Mouse (Mus musculus): Measurements from ENCODE around the gene Senp1. TPM values are rescaled to one million over a fixed set of nuclear protein-coding genes. Genes with fewer than 3 reads are reported as not detected.

The Senp1 gene
- 40.1 and 41.0 TPM in 2 replicates for polyA plus RNA-seq (2014; fragmentation: Nextera tagmentation; extraction: Ambion mirVana)

- H3K4me2 ChIP-seq (ENCODE audit: low read depth) = peak within 1 kb of the TSS; percentile 66
- peaks cover 12% of the 10 kb centered on the region for H3K4me1 ChIP-seq (ENCODE audit: control insufficient read depth, insufficient read depth, low read length)
- peak within 1 kb of the TSS; percentile 97 for H3K4me3 ChIP-seq (ENCODE audit: low read depth, low read length)
- no peaks in the 10 kb centered on the region for H3K9me3 ChIP-seq (ENCODE audit: control insufficient read depth, low read length)
- DNase-seq (ENCODE audit: low spot score) = peak; percentile 89
- H3K27ac ChIP-seq (ENCODE audit: low read depth, low read length) = peak within 1 kb of the TSS; percentile 93
- ATAC-seq (ENCODE audit: insufficient read depth, low FRiP score, low TSS enrichment) = peak; percentile 86
- H3K36me3 ChIP-seq (ENCODE audit: control insufficient read depth, insufficient read depth, low read length) = no peaks in the 10 kb centered on the region
- peak within 1 kb of the TSS; percentile 92 for H3K9ac ChIP-seq (ENCODE audit: low read length)
- H3K27me3 ChIP-seq (ENCODE audit: control insufficient read depth, insufficient read depth, low read length) = no peaks in the 10 kb centered on the region
- under 1% methylated on average over 56 of the region's 58 CpGs for WGBS
Observed at GRCm38 (mm10) chr15:98093121-98094011, at the start of gene Senp1. Gene Senp1 (minus strand): TSS chr15:98093744.

- 91% methylated on average over 10 of the region's 10 CpGs for WGBS
- Histone ChIP-seq H3K4me3 (ENCODE audit: low read depth, low read length) (no peak overlapping the region), H3K9ac (ENCODE audit: low read length) (no peak overlapping the region), H3K36me3 (ENCODE audit: control insufficient read depth, insufficient read depth, low read length) (peaks cover 4% of the 10 kb centered on the region; the same call in 1 of the 2 replicates), H3K9me3 (ENCODE audit: control insufficient read depth, low read length) (no peaks in the 10 kb centered on the region), H3K27ac (ENCODE audit: low read depth, low read length) (no peak overlapping the region), H3K4me1 (ENCODE audit: control insufficient read depth, insufficient read depth, low read length) (no peaks in the 10 kb centered on the region; the same call in 1 of the 2 replicates), H3K4me2 (ENCODE audit: low read depth) (no peak overlapping the region), H3K27me3 (ENCODE audit: control insufficient read depth, insufficient read depth, low read length) (no peaks in the 10 kb centered on the region)
- ATAC-seq (ENCODE audit: insufficient read depth, low FRiP score, low TSS enrichment) = no peak
- DNase-seq (ENCODE audit: low spot score) = no peak
Observed at GRCm38 (mm10) chr15:98142515-98142914, 49.0 kb upstream of the Senp1 start.

- Histone ChIP-seq H3K4me1 (ENCODE audit: control insufficient read depth, insufficient read depth, low read length) (no peaks in the 10 kb centered on the region; the same call in 1 of the 2 replicates), H3K9ac (ENCODE audit: low read length) (no peak overlapping the region), H3K27ac (ENCODE audit: low read depth, low read length) (no peak overlapping the region), H3K27me3 (ENCODE audit: control insufficient read depth, insufficient read depth, low read length) (no peaks in the 10 kb centered on the region), H3K4me2 (ENCODE audit: low read depth) (no peak overlapping the region), H3K36me3 (ENCODE audit: control insufficient read depth, insufficient read depth, low read length) (peaks cover 4% of the 10 kb centered on the region; the same call in 1 of the 2 replicates), H3K9me3 (ENCODE audit: control insufficient read depth, low read length) (no peaks in the 10 kb centered on the region), H3K4me3 (ENCODE audit: low read depth, low read length) (no peak overlapping the region)
- WGBS = 96% methylated on average over 5 of the region's 5 CpGs
- DNase-seq (ENCODE audit: low spot score) = no peak
- no peak for ATAC-seq (ENCODE audit: insufficient read depth, low FRiP score, low TSS enrichment)
Observed at GRCm38 (mm10) chr15:98140809-98141208, 47.3 kb upstream of the Senp1 start.

GRCm38 (mm10) chr15:98139763-98140162 lies 46.2 kb upstream of the Senp1 start:
- DNase-seq (ENCODE audit: low spot score) (no peak), ATAC-seq (ENCODE audit: insufficient read depth, low FRiP score, low TSS enrichment) (no peak)
- H3K4me3 ChIP-seq (ENCODE audit: low read depth, low read length) = no peak overlapping the region
- peaks cover 7% of the 10 kb centered on the region for H3K36me3 ChIP-seq (ENCODE audit: control insufficient read depth, insufficient read depth, low read length)
- no peaks in the 10 kb centered on the region; the same call in 1 of the 2 replicates for H3K4me1 ChIP-seq (ENCODE audit: control insufficient read depth, insufficient read depth, low read length)
- no peaks in the 10 kb centered on the region for H3K9me3 ChIP-seq (ENCODE audit: control insufficient read depth, low read length)
- H3K27me3 ChIP-seq (ENCODE audit: control insufficient read depth, insufficient read depth, low read length) = no peaks in the 10 kb centered on the region
- H3K27ac ChIP-seq (ENCODE audit: low read depth, low read length) = no peak overlapping the region
- no peak overlapping the region for H3K4me2 ChIP-seq (ENCODE audit: low read depth)
- 74% methylated on average over 7 of the region's 7 CpGs for whole genome bisulfite sequencing
- H3K9ac ChIP-seq (ENCODE audit: low read length) = no peak overlapping the region

- H3K36me3 ChIP-seq (ENCODE audit: control insufficient read depth, insufficient read depth, low read length) = peaks cover 5% of the 10 kb centered on the region
- no peaks in the 10 kb centered on the region for H3K4me1 ChIP-seq (ENCODE audit: control insufficient read depth, insufficient read depth, low read length)
- H3K4me3 ChIP-seq (ENCODE audit: low read depth, low read length) = no peak overlapping the region
- no peak overlapping the region for H3K9ac ChIP-seq (ENCODE audit: low read length)
- 94% methylated on average over 9 of the region's 9 CpGs for WGBS
- no peak overlapping the region for H3K4me2 ChIP-seq (ENCODE audit: low read depth)
- no peaks in the 10 kb centered on the region for H3K27me3 ChIP-seq (ENCODE audit: control insufficient read depth, insufficient read depth, low read length)
- DNase-seq (ENCODE audit: low spot score) = no peak
- ATAC-seq (ENCODE audit: insufficient read depth, low FRiP score, low TSS enrichment) = no peak
- H3K27ac ChIP-seq (ENCODE audit: low read depth, low read length) = no peak overlapping the region
- no peaks in the 10 kb centered on the region for H3K9me3 ChIP-seq (ENCODE audit: control insufficient read depth, low read length)
Observed at GRCm38 (mm10) chr15:98136871-98137270, 43.3 kb upstream of the Senp1 start.

- no peak for DNase-seq (ENCODE audit: low spot score)
- Histone ChIP-seq H3K4me2 (ENCODE audit: low read depth) (no peak overlapping the region), H3K9ac (ENCODE audit: low read length) (no peak overlapping the region), H3K27me3 (ENCODE audit: control insufficient read depth, insufficient read depth, low read length) (no peaks in the 10 kb centered on the region), H3K9me3 (ENCODE audit: control insufficient read depth, low read length) (no peaks in the 10 kb centered on the region), H3K4me1 (ENCODE audit: control insufficient read depth, insufficient read depth, low read length) (no peaks in the 10 kb centered on the region), H3K27ac (ENCODE audit: low read depth, low read length) (no peak overlapping the region), H3K36me3 (ENCODE audit: control insufficient read depth, insufficient read depth, low read length) (peaks cover 3% of the 10 kb centered on the region; the same call in 1 of the 2 replicates), H3K4me3 (ENCODE audit: low read depth, low read length) (no peak overlapping the region)
- 93% methylated on average over 13 of the region's 13 CpGs for WGBS
- no peak for ATAC-seq (ENCODE audit: insufficient read depth, low FRiP score, low TSS enrichment)
Observed at GRCm38 (mm10) chr15:98135671-98136070, 42.1 kb upstream of the Senp1 start.

GRCm38 (mm10) chr15:98134666-98135065 lies 41.1 kb upstream of the Senp1 start:
- DNase-seq (ENCODE audit: low spot score) (no peak), ATAC-seq (ENCODE audit: insufficient read depth, low FRiP score, low TSS enrichment) (no peak)
- H3K4me2 ChIP-seq (ENCODE audit: low read depth) = no peak overlapping the region
- no peak overlapping the region for H3K9ac ChIP-seq (ENCODE audit: low read length)
- H3K4me3 ChIP-seq (ENCODE audit: low read depth, low read length) = no peak overlapping the region
- no peaks in the 10 kb centered on the region for H3K27me3 ChIP-seq (ENCODE audit: control insufficient read depth, insufficient read depth, low read length)
- peaks cover 3% of the 10 kb centered on the region; the same call in 1 of the 2 replicates for H3K36me3 ChIP-seq (ENCODE audit: control insufficient read depth, insufficient read depth, low read length)
- H3K27ac ChIP-seq (ENCODE audit: low read depth, low read length) = no peak overlapping the region
- 80% methylated on average over 3 of the region's 3 CpGs for WGBS
- H3K9me3 ChIP-seq (ENCODE audit: control insufficient read depth, low read length) = no peaks in the 10 kb centered on the region
- H3K4me1 ChIP-seq (ENCODE audit: control insufficient read depth, insufficient read depth, low read length) = no peaks in the 10 kb centered on the region

GRCm38 (mm10) chr15:98134034-98134433 lies 40.5 kb upstream of the Senp1 start:
- no peaks in the 10 kb centered on the region for H3K9me3 ChIP-seq (ENCODE audit: control insufficient read depth, low read length)
- DNase-seq (ENCODE audit: low spot score) (no peak), ATAC-seq (ENCODE audit: insufficient read depth, low FRiP score, low TSS enrichment) (no peak)
- H3K4me3 ChIP-seq (ENCODE audit: low read depth, low read length) = no peak overlapping the region
- H3K27ac ChIP-seq (ENCODE audit: low read depth, low read length) = no peak overlapping the region
- no peaks in the 10 kb centered on the region for H3K27me3 ChIP-seq (ENCODE audit: control insufficient read depth, insufficient read depth, low read length)
- no peak overlapping the region for H3K9ac ChIP-seq (ENCODE audit: low read length)
- peaks cover 3% of the 10 kb centered on the region; the same call in 1 of the 2 replicates for H3K36me3 ChIP-seq (ENCODE audit: control insufficient read depth, insufficient read depth, low read length)
- no peaks in the 10 kb centered on the region for H3K4me1 ChIP-seq (ENCODE audit: control insufficient read depth, insufficient read depth, low read length)
- no peak overlapping the region for H3K4me2 ChIP-seq (ENCODE audit: low read depth)
- WGBS = 89% methylated on average over 4 of the region's 4 CpGs

- Histone ChIP-seq H3K9me3 (ENCODE audit: control insufficient read depth, low read length) (no peaks in the 10 kb centered on the region), H3K36me3 (ENCODE audit: control insufficient read depth, insufficient read depth, low read length) (peaks cover 3% of the 10 kb centered on the region; the same call in 1 of the 2 replicates), H3K4me1 (ENCODE audit: control insufficient read depth, insufficient read depth, low read length) (no peaks in the 10 kb centered on the region), H3K27ac (ENCODE audit: low read depth, low read length) (no peak overlapping the region), H3K4me3 (ENCODE audit: low read depth, low read length) (no peak overlapping the region), H3K27me3 (ENCODE audit: control insufficient read depth, insufficient read depth, low read length) (no peaks in the 10 kb centered on the region), H3K9ac (ENCODE audit: low read length) (no peak overlapping the region), H3K4me2 (ENCODE audit: low read depth) (no peak overlapping the region)
- ATAC-seq (ENCODE audit: insufficient read depth, low FRiP score, low TSS enrichment) = no peak
- no peak for DNase-seq (ENCODE audit: low spot score)
- WGBS = 95% methylated on average over 3 of the region's 3 CpGs
Observed at GRCm38 (mm10) chr15:98133471-98133870, 39.9 kb upstream of the Senp1 start.
